24 mouse cellular contexts compared by ENCODE assay signal in the genomic region with DNA sequence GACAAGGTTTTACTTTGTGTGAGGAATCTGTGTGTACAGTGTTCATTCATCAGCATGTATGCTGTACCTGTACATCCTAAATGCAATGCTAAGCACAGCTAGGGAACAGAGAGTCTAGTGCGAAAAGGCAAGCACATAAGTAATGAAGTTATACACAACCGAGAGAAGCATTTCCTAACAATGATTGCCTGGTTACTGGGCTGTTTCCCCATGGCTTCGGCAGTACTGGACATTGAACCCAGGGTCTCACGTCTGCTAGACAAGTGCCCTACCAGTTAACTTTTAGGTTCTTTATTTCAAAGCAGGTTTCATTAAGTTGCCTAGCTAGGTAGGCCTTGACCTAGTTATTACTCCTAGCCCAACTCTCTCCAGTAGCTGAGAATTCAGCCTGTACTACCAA. TPM values are rescaled to one million over a fixed set of nuclear protein-coding genes. Genes with fewer than 3 reads are reported as not detected.
A peak's percentile ranks its signal among the peaks of the same experiment; 100 is the strongest.
DNase-seq lines count a peak whose midpoint lies in the region; ATAC-seq and TF ChIP-seq lines count a peak whose summit lies in the region.
"Had no signal": no experiment of that assay in that cellular context is flagged by ENCODE, and none has a peak within 500 bp of the region (broad histone marks: within the 10 kb centered on the region; RNA-seq: fewer than 3 reads in every experiment).

No protein-coding gene starts in this region.

- DNase-seq in kidney, adult 18-20 months: peak; percentile 32
- DNase-seq in kidney, postnatal 4 days: no peak
- DNase-seq in lung, postnatal 4 days: no peak
- no peak for DNase-seq in liver, postnatal 0 days
- no peak for DNase-seq in embryo, embryonic 10 days (ENCODE audit: low spot score)
- DNase-seq in layer of hippocampus, adult 8-10 months (ENCODE audit: low spot score in 2 of 2): no peak
- DNase-seq: adrenal gland, postnatal 25 days; cerebellum, adult 9-10 months; heart, postnatal 10 days; left cerebral cortex, postnatal 4 days; right cerebral cortex, adult 18-20 months; right cerebral cortex, postnatal 4 days; thymus, adult 18-20 months; thymus, postnatal 4 days had no signal

- H3K36me3 ChIP-seq in lung, embryonic 16.5 days (ENCODE audit: control insufficient read depth, insufficient read depth, low read length): no peaks in the 10 kb centered on the region
- 0 out of 2 replicates have a peak, but pooled peaks cover 3% of the 10 kb centered on the region for H3K36me3 ChIP-seq in kidney, embryonic 16.5 days (ENCODE audit: insufficient read depth, low read length)
- no peaks in the 10 kb centered on the region for H3K36me3 ChIP-seq in liver, postnatal 0 days (replicated peaks; ENCODE audit: insufficient read depth, low read length)
- H3K36me3 ChIP-seq: embryonic facial prominence, embryonic 15.5 days; limb, embryonic 15.5 days; neural tube, embryonic 15.5 days; stomach, embryonic 15.5 days had no signal

- H3K27ac ChIP-seq in lung, embryonic 16.5 days (ENCODE audit: low read length): peak overlapping the region; percentile 43
- peak overlapping the region; percentile 72 for H3K27ac ChIP-seq in kidney, embryonic 16.5 days (ENCODE audit: low read length)
- H3K27ac ChIP-seq in liver, postnatal 0 days (ENCODE audit: low read depth): peak overlapping the region; percentile 57
- H3K27ac ChIP-seq: embryonic facial prominence, embryonic 15.5 days; forebrain, embryonic 15.5 days; left cerebral cortex, adult 2 months; limb, embryonic 15.5 days; midbrain, embryonic 10.5 days; neural tube, embryonic 15.5 days; stomach, embryonic 15.5 days had no signal

- H3K4me2 ChIP-seq in lung, embryonic 16.5 days (ENCODE audit: low read depth, low read length): no peak overlapping the region
- H3K4me2 ChIP-seq in kidney, embryonic 16.5 days (replicated peaks; ENCODE audit: low read depth, low read length): no peak overlapping the region
- H3K4me2 ChIP-seq in liver, postnatal 0 days (ENCODE audit: low read depth, low read length): no peak overlapping the region
- H3K4me2 ChIP-seq: embryonic facial prominence, embryonic 15.5 days; forebrain, embryonic 15.5 days; limb, embryonic 15.5 days; neural tube, embryonic 15.5 days; stomach, embryonic 15.5 days had no signal

- no peak for ATAC-seq in lung, embryonic 16.5 days (ENCODE audit: low read depth)
- ATAC-seq in kidney, embryonic 16.5 days (ENCODE audit: low FRiP score, low TSS enrichment): peak; percentile 71; the same call in 1 of the 2 replicates
- ATAC-seq in liver, postnatal 0 days: peak; percentile 47; the same call in 1 of the 2 replicates
- ATAC-seq: forebrain, embryonic 15.5 days; intestine, postnatal 0 days had no signal

- no peaks in the 10 kb centered on the region for H3K27me3 ChIP-seq in lung, embryonic 16.5 days (ENCODE audit: control insufficient read depth, insufficient read depth, low read depth, low read length)
- H3K27me3 ChIP-seq in kidney, embryonic 16.5 days (ENCODE audit: insufficient read depth, low read length): no peaks in the 10 kb centered on the region
- no peaks in the 10 kb centered on the region for H3K27me3 ChIP-seq in liver, postnatal 0 days (ENCODE audit: insufficient read depth, low read length)
- H3K27me3 ChIP-seq: embryonic facial prominence, embryonic 15.5 days; forebrain, embryonic 15.5 days; limb, embryonic 15.5 days; neural tube, embryonic 15.5 days; stomach, embryonic 15.5 days had no signal

- no peak overlapping the region for H3K4me3 ChIP-seq in lung, embryonic 16.5 days (ENCODE audit: low read length)
- no peak overlapping the region for H3K4me3 ChIP-seq in kidney, embryonic 16.5 days (ENCODE audit: low read length)
- H3K4me3 ChIP-seq in liver, postnatal 0 days (ENCODE audit: low read depth, low read length): no peak overlapping the region
- H3K4me3 ChIP-seq: embryonic facial prominence, embryonic 15.5 days; forebrain, embryonic 15.5 days; left cerebral cortex, adult 2 months; limb, embryonic 15.5 days; midbrain, embryonic 10.5 days; neural tube, embryonic 15.5 days; stomach, embryonic 15.5 days had no signal

- H3K9ac ChIP-seq in lung, embryonic 16.5 days (ENCODE audit: low read length): no peak overlapping the region
- H3K9ac ChIP-seq in kidney, embryonic 16.5 days (replicated peaks; ENCODE audit: low read length): no peak overlapping the region
- no peak overlapping the region for H3K9ac ChIP-seq in liver, postnatal 0 days (replicated peaks)
- H3K9ac ChIP-seq: embryonic facial prominence, embryonic 15.5 days; forebrain, embryonic 15.5 days; limb, embryonic 15.5 days; neural tube, embryonic 15.5 days; stomach, embryonic 15.5 days had no signal

- no peak for TF ChIP-seq CTCF in liver, postnatal 0 days (IDR thresholded peaks at IDR 0.05; ENCODE audit: low read depth)

- peaks cover 17% of the 10 kb centered on the region for H3K4me1 ChIP-seq in lung, embryonic 16.5 days (replicated peaks; ENCODE audit: control insufficient read depth, insufficient read depth, low read length)
- H3K4me1 ChIP-seq in kidney, embryonic 16.5 days (ENCODE audit: insufficient read depth, low read length): peaks cover 12% of the 10 kb centered on the region; the same call in 1 of the 2 replicates
- peaks cover 5% of the 10 kb centered on the region; the same call in 1 of the 2 replicates for H3K4me1 ChIP-seq in liver, postnatal 0 days (ENCODE audit: insufficient read depth)
- H3K4me1 ChIP-seq: midbrain, embryonic 10.5 days had no signal

- WGBS in lung, embryonic 16.5 days: 71% methylated on average over 4 of the region's 4 CpGs
- WGBS in kidney, embryonic 16.5 days: 83% methylated on average over 4 of the region's 4 CpGs
- 65% methylated on average over 4 of the region's 4 CpGs for WGBS in liver, postnatal 0 days (ENCODE audit: insufficient replicate concordance)

- no peaks in the 10 kb centered on the region for H3K9me3 ChIP-seq in lung, embryonic 16.5 days (ENCODE audit: control insufficient read depth, low read length)
- no peaks in the 10 kb centered on the region for H3K9me3 ChIP-seq in kidney, embryonic 16.5 days (ENCODE audit: low read length)
- no peaks in the 10 kb centered on the region for H3K9me3 ChIP-seq in liver, postnatal 0 days (ENCODE audit: low read length)
- H3K9me3 ChIP-seq: embryonic facial prominence, embryonic 15.5 days; forebrain, embryonic 15.5 days; limb, embryonic 15.5 days; midbrain, embryonic 10.5 days; neural tube, embryonic 15.5 days; stomach, embryonic 15.5 days had no signal

- no peak for TF ChIP-seq EP300 in liver, postnatal 0 days (IDR thresholded peaks at IDR 0.05; ENCODE audit: low read depth)

RNA-seq across cellular contexts. Expression of a gene that starts 36.5 kb away (rescaled TPM):
- polyA plus RNA-seq in lung, embryonic 16.5 days (2015; fragmentation: Nextera tagmentation; extraction: Ambion mirVana): 77.8 and 89.5 TPM in 2 replicates
- polyA plus RNA-seq in kidney, embryonic 16.5 days (2015; fragmentation: Nextera tagmentation; extraction: Ambion mirVana): 37.1 and 38.1 TPM in 2 replicates
- polyA plus RNA-seq in liver, postnatal 0 days (2015; fragmentation: Nextera tagmentation; extraction: Ambion mirVana): 9.8 and 11.3 TPM in 2 replicates
- total RNA-seq in layer of hippocampus, adult 8-10 months (2022): 100 to 1,000 TPM; 235 to 265 (median 249) TPM
